Mouse (Mus musculus): ENCODE measurements around the gene Dnajb3. TPM values are rescaled to one million over a fixed set of nuclear protein-coding genes. Genes with fewer than 3 reads are reported as not detected.

Gene Dnajb3
- polyA plus RNA-seq (2012; rRNA removed): 0.61 and 1.2 TPM in 2 replicates

DNA sequence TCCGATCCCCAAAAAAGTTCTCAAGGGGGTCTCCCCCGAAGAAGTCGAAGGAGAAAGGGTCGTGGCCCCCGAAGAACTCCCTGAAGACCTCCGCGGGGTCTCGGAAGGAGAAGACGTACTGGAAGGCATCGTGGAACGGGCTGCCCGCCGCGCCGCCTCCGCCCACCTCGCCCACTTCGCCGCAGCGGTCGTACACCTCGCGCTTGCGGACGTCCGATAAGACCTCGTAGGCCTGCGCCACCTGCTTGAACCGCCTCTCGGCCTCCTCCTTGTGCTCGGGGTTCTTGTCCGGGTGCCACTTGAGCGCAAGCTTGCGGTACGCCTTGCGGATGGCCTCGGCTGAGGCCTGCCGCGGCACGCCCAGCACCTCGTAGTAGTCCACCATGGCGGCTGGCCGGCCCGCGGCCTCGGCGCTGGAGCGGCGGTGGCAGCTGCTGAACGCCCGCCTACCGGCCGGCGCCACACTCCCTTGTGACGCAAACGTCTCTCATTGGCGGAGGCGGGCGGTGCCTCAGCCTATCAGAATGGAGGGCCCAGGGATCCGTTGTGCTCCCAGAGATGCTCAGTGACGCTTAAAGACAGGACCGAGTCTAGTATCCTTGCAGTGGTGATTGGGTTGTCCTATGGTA is at the start of gene Dnajb3:
Dnajb3 (minus strand) TSS at position 489 of the 629 bp plus-strand sequence.

DNA sequence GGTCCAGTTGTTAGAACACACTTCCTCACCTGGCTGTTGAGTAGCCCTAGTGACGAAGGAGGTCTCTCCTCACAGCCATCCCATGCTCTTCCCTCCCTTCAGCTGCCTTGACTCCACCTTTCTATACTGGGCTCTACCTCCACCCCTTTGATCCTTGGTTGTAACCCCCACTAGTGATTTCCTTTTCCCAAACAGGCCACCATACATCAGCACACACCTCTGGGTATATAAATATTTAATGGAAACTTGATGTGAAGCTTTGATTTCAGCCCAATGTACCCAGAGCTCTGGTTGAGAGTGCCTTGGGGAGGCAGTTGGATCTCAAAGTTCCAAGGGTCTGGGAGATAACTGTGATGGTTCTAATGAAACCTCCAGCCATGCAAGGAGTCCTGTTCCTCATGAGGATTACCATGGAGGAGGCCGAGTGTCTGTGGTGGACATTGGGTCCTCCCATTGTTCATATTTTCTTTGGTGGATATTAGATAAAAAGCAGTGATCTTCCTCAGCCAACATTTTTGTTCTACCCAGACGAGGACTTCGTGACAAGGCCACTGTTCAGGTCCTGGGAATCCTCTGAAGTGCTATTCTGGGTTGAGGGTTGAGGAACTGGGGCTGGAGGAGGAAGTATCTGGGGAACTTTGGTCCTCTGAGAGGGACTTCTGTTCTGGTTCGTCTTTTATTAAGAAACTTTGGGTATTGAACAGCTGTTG is 21.2 kb upstream of the Dnajb3 start, which contains the start of gene Mroh2a:
Mroh2a (plus strand) TSS at position 317 of the 710 bp plus-strand sequence.

DNA sequence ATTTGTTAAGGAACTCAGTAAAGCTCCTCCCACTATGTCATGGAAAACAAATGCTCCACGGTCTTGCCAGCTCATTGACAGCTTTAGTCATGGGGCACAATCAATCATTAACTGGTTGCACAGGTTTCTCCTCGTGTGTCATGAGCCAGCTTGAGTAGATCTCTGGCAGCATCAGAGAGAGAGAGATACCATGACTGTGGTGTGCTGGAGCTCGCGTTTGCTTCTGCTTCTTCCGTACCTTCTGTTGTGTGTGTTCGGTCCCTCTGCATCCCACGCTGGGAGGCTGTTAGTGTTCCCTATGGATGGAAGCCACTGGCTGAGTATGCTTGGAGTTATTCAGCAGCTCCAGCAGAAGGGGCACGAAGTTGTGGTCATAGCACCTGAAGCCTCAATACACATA is 6.2 kb upstream of the Dnajb3 start, which contains the start of gene Ugt1a1:
Ugt1a1 (plus strand) TSS at position 148 of the 400 bp plus-strand sequence.

DNA sequence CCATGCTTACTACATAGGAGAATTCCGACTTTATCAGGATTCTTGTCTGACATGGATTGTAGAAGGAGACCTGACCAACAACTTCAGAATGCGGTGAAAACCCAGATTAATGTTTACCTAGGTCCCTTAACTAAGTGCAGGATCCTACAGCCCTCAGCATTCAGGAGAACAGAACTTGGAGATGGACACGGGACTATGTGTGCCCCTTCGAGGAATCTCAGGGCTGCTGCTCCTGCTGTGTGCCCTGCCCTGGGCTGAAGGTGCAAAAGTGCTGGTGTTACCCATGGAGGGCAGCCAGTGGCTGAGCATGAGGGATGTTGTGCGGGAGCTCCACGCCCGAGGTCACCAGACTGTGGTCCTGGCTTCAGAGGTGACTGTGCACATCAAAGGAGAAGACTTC is 5.1 kb downstream of the Dnajb3 start, which contains the start of gene Ugt1a2:
Ugt1a2 (plus strand) TSS at position 146 of the 400 bp plus-strand sequence.

DNA sequence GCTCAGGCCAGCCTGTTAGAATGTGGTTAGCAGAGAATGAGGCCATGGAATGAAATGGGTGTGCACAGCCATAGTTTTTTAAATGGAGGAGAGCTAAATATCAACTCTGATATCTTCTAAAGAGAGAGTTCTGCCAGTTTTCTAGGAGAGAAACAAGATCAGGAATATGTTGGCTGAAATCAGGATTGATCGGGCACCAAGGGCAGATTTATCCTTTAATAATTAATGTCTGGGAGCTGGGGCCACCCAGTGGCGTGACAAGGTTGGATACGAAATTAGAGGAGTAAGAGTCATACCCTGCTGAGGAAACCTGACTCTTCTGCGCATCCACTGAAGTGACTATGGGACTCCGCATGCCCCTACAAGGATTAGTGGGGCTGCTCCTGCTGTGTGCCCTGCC is 39.9 kb downstream of the Dnajb3 start, which contains the start of gene Ugt1a5:
Ugt1a5 (plus strand) TSS at position 302 of the 400 bp plus-strand sequence.

Other genes with a start within 250 kb of the Dnajb3 start
- gene Usp40, start 197.2 kb downstream of the Dnajb3 start, polyA plus RNA-seq (2012; rRNA removed): 3.5 and 4.8 TPM in 2 replicates
- 0.47 TPM in 1 of 2 replicates, not detected in the other for gene Ugt1a10, start 150.4 kb downstream of the Dnajb3 start, polyA plus RNA-seq (2012; rRNA removed)
- not detected in 2 replicates for gene Ugt1a9, start 135.0 kb downstream of the Dnajb3 start, polyA plus RNA-seq (2012; rRNA removed)
- gene Ugt1a8, start 118.0 kb downstream of the Dnajb3 start, polyA plus RNA-seq (2012; rRNA removed): not detected in 2 replicates
- 100.0 and 115 TPM in 2 replicates for gene Ugt1a7c, start 110.7 kb downstream of the Dnajb3 start, polyA plus RNA-seq (2012; rRNA removed)
- gene Ugt1a6b, start 102.5 kb downstream of the Dnajb3 start, polyA plus RNA-seq (2012; rRNA removed): 1.1 and 30.2 TPM in 2 replicates
- gene Ugt1a6a, start 71.0 kb downstream of the Dnajb3 start, polyA plus RNA-seq (2012; rRNA removed): 28.4 and 34.7 TPM in 2 replicates
- 0.19 and 0.22 TPM in 2 replicates for gene Ugt1a5, start 39.8 kb downstream of the Dnajb3 start, polyA plus RNA-seq (2012; rRNA removed)
- 0.14 and 0.66 TPM in 2 replicates for gene Ugt1a2, start 5.2 kb downstream of the Dnajb3 start, polyA plus RNA-seq (2012; rRNA removed)
- 12.7 and 44.6 TPM in 2 replicates for gene Ugt1a1, start 6.2 kb upstream of the Dnajb3 start, polyA plus RNA-seq (2012; rRNA removed)
- 0.26 and 0.35 TPM in 2 replicates for gene Mroh2a, start 21.2 kb upstream of the Dnajb3 start, polyA plus RNA-seq (2012; rRNA removed)
- 34.2 and 59.4 TPM in 2 replicates for gene Hjurp, start 71.9 kb upstream of the Dnajb3 start, polyA plus RNA-seq (2012; rRNA removed)
- not detected in 2 replicates for gene Trpm8, start 71.9 kb upstream of the Dnajb3 start, polyA plus RNA-seq (2012; rRNA removed)
- not detected in 2 replicates for gene Spp2, start 201.2 kb upstream of the Dnajb3 start, polyA plus RNA-seq (2012; rRNA removed)

Data from colon, adult 2 months (tissue).